Mouse (Mus musculus): ENCODE results near the gene Ankrd44.

DNA sequence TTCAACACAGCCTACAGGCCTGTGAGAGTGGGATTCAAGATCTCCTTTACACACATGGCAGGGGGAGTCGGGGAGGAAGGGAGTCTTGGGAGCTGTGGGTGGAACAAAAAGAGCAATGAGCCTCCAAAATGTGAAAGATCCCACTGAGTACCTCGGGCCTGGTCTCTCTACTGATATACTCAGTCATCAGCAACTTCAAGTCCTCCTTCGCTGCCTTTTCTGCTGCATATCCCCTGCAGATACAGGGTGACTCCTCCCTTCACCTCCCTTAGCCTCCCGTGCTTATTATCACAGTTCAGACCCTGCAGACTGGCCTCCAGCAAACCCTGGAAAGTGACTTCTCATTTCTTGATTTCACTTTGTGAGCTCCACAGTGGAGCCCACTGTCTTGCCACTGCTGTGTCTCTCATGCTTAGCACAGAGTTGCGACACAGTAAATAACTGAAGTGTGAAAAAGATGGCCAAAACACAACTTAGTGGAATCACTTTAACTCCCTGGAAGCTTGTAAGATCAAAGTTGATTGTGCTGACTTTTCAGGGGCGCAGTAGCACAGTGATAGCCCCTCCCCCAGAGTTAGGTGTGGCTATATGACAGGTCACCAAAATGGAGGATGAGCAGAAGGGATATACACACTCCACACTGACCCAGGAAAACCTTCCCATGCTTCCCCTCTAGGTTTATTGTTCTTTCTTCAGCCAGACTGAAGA is 100.3 kb downstream of the Ankrd44 start:
- TF ChIP-seq ZC3H11A (IDR thresholded peaks at IDR 0.05; ENCODE audit: borderline replicate concordance, low read depth, low read length) (no peak), MAFK (IDR thresholded peaks at IDR 0.05; ENCODE audit: insufficient read depth, low read depth, low read length) (no peak), CHD2 (IDR thresholded peaks at IDR 0.05; ENCODE audit: low read depth, low read length) (no peak), ZNF384 (IDR thresholded peaks at IDR 0.05; ENCODE audit: low read depth, low read length) (no peak)

Data from ES-E14 (cell line).